Mouse (Mus musculus): ENCODE data around the gene Mapk8ip2. TPM values are rescaled to one million over a fixed set of nuclear protein-coding genes. Genes with fewer than 3 reads are reported as not detected.

The Mapk8ip2 gene
- total and polyA plus RNA-seq, 2 experiments from 2014 or later: 67.8 to 108 TPM

GRCm38 (mm10) chr15:89477806-89478205 lies 24.1 kb downstream of the Mapk8ip2 start:
- Histone ChIP-seq H3K9me3 (ENCODE audit: low read length) (no peaks in the 10 kb centered on the region), H3K36me3 (ENCODE audit: insufficient read depth, low read length) (no peaks in the 10 kb centered on the region), H3K9ac (replicated peaks; ENCODE audit: low read length) (no peak overlapping the region), H3K4me3 (ENCODE audit: low read length) (no peak overlapping the region), H3K4me2 (ENCODE audit: low read depth, low read length) (0 out of 2 replicates have a peak overlapping the region, but pooled peaks have one; percentile 16), H3K27me3 (ENCODE audit: insufficient read depth, low read length) (no peaks in the 10 kb centered on the region), H3K4me1 (ENCODE audit: insufficient read depth, low read length) (peaks cover 7% of the 10 kb centered on the region), H3K27ac (no peak overlapping the region)
- no peak for TF ChIP-seq CTCF (IDR thresholded peaks at IDR 0.05; ENCODE audit: low read depth)
- WGBS: 34% methylated on average over 8 of the region's 8 CpGs
- ATAC-seq (no peak), DNase-seq (ENCODE audit: low spot score) (no peak)

- DNase-seq (ENCODE audit: low spot score) (no peak), ATAC-seq (no peak)
- H3K27ac ChIP-seq: no peak overlapping the region
- no peaks in the 10 kb centered on the region for H3K27me3 ChIP-seq (ENCODE audit: insufficient read depth, low read length)
- no peaks in the 10 kb centered on the region for H3K36me3 ChIP-seq (ENCODE audit: insufficient read depth, low read length)
- 83% methylated on average over 3 of the region's 3 CpGs for WGBS
- H3K9ac ChIP-seq (replicated peaks; ENCODE audit: low read length): no peak overlapping the region
- peaks cover 7% of the 10 kb centered on the region for H3K4me1 ChIP-seq (ENCODE audit: insufficient read depth, low read length)
- no peak overlapping the region for H3K4me3 ChIP-seq (ENCODE audit: low read length)
- H3K4me2 ChIP-seq (ENCODE audit: low read depth, low read length): no peak overlapping the region
- H3K9me3 ChIP-seq (ENCODE audit: low read length): no peaks in the 10 kb centered on the region
- TF ChIP-seq CTCF (IDR thresholded peaks at IDR 0.05; ENCODE audit: low read depth): no peak
Measured at GRCm38 (mm10) chr15:89478622-89479021, 24.9 kb downstream of the Mapk8ip2 start.

GRCm38 (mm10) chr15:89480584-89480983 lies 26.9 kb downstream of the Mapk8ip2 start:
- H3K36me3 ChIP-seq (ENCODE audit: insufficient read depth, low read length): no peaks in the 10 kb centered on the region
- no peak overlapping the region for H3K27ac ChIP-seq
- H3K27me3 ChIP-seq (ENCODE audit: insufficient read depth, low read length): no peaks in the 10 kb centered on the region
- peaks cover under 1% of the 10 kb centered on the region for H3K4me1 ChIP-seq (ENCODE audit: insufficient read depth, low read length)
- DNase-seq (ENCODE audit: low spot score) (no peak), ATAC-seq (no peak)
- no peaks in the 10 kb centered on the region for H3K9me3 ChIP-seq (ENCODE audit: low read length)
- 74% methylated on average over 8 of the region's 8 CpGs for WGBS
- no peak overlapping the region for H3K9ac ChIP-seq (replicated peaks; ENCODE audit: low read length)
- no peak for TF ChIP-seq CTCF (IDR thresholded peaks at IDR 0.05; ENCODE audit: low read depth)
- H3K4me3 ChIP-seq (ENCODE audit: low read length): no peak overlapping the region
- no peak overlapping the region for H3K4me2 ChIP-seq (ENCODE audit: low read depth, low read length)

GRCm38 (mm10) chr15:89488182-89488581 lies 34.5 kb downstream of the Mapk8ip2 start:
- H3K36me3 ChIP-seq (ENCODE audit: insufficient read depth, low read length): no peaks in the 10 kb centered on the region
- no peaks in the 10 kb centered on the region for H3K4me1 ChIP-seq (ENCODE audit: insufficient read depth, low read length)
- no peaks in the 10 kb centered on the region for H3K27me3 ChIP-seq (ENCODE audit: insufficient read depth, low read length)
- H3K4me2 ChIP-seq (ENCODE audit: low read depth, low read length): no peak overlapping the region
- WGBS: 84% methylated on average over 12 of the region's 12 CpGs
- TF ChIP-seq CTCF (IDR thresholded peaks at IDR 0.05; ENCODE audit: low read depth): no peak
- ATAC-seq (no peak), DNase-seq (ENCODE audit: low spot score) (no peak)
- H3K9me3 ChIP-seq (ENCODE audit: low read length): no peaks in the 10 kb centered on the region
- no peak overlapping the region for H3K27ac ChIP-seq
- no peak overlapping the region for H3K9ac ChIP-seq (replicated peaks; ENCODE audit: low read length)
- no peak overlapping the region for H3K4me3 ChIP-seq (ENCODE audit: low read length)

- Histone ChIP-seq H3K4me3 (ENCODE audit: low read length) (no peak overlapping the region), H3K9ac (replicated peaks; ENCODE audit: low read length) (no peak overlapping the region), H3K4me2 (ENCODE audit: low read depth, low read length) (no peak overlapping the region), H3K36me3 (ENCODE audit: insufficient read depth, low read length) (no peaks in the 10 kb centered on the region), H3K9me3 (ENCODE audit: low read length) (no peaks in the 10 kb centered on the region), H3K27ac (no peak overlapping the region), H3K4me1 (ENCODE audit: insufficient read depth, low read length) (no peaks in the 10 kb centered on the region), H3K27me3 (ENCODE audit: insufficient read depth, low read length) (no peaks in the 10 kb centered on the region)
- TF ChIP-seq CTCF (IDR thresholded peaks at IDR 0.05; ENCODE audit: low read depth): no peak
- ATAC-seq (no peak), DNase-seq (ENCODE audit: low spot score) (no peak)
- 63% methylated on average over 14 of the region's 14 CpGs for WGBS
Measured at GRCm38 (mm10) chr15:89488611-89489117, 35.0 kb downstream of the Mapk8ip2 start.

GRCm38 (mm10) chr15:89494970-89495369 lies 41.3 kb downstream of the Mapk8ip2 start:
- TF ChIP-seq CTCF (IDR thresholded peaks at IDR 0.05; ENCODE audit: low read depth): peak; percentile 53
- Histone ChIP-seq H3K36me3 (ENCODE audit: insufficient read depth, low read length) (no peaks in the 10 kb centered on the region), H3K27me3 (ENCODE audit: insufficient read depth, low read length) (no peaks in the 10 kb centered on the region), H3K4me1 (ENCODE audit: insufficient read depth, low read length) (0 out of 2 replicates have a peak, but pooled peaks cover 5% of the 10 kb centered on the region), H3K9ac (replicated peaks; ENCODE audit: low read length) (no peak overlapping the region), H3K9me3 (ENCODE audit: low read length) (no peaks in the 10 kb centered on the region), H3K4me2 (ENCODE audit: low read depth, low read length) (no peak overlapping the region), H3K27ac (no peak overlapping the region), H3K4me3 (ENCODE audit: low read length) (no peak overlapping the region)
- no peak for ATAC-seq
- DNase-seq (ENCODE audit: low spot score): no peak
- WGBS: 87% methylated on average over 4 of the region's 4 CpGs

- DNase-seq (ENCODE audit: low spot score): peak; percentile 27
- WGBS: 8% methylated on average over 4 of the region's 4 CpGs
Measured at GRCm38 (mm10) chr15:89496131-89496530, 42.4 kb downstream of the Mapk8ip2 start.

More at GRCm38 (mm10) chr15:89496131-89496530, 42.4 kb downstream of the Mapk8ip2 start:
- no peak for ATAC-seq
- Histone ChIP-seq H3K4me2 (ENCODE audit: low read depth, low read length) (no peak overlapping the region), H3K36me3 (ENCODE audit: insufficient read depth, low read length) (no peaks in the 10 kb centered on the region), H3K9ac (replicated peaks; ENCODE audit: low read length) (no peak overlapping the region), H3K4me1 (ENCODE audit: insufficient read depth, low read length) (peaks cover 5% of the 10 kb centered on the region; the same call in 1 of the 2 replicates), H3K27ac (no peak overlapping the region), H3K4me3 (ENCODE audit: low read length) (no peak overlapping the region), H3K9me3 (ENCODE audit: low read length) (no peaks in the 10 kb centered on the region), H3K27me3 (ENCODE audit: insufficient read depth, low read length) (no peaks in the 10 kb centered on the region)
- TF ChIP-seq CTCF (IDR thresholded peaks at IDR 0.05; ENCODE audit: low read depth): no peak
